Mouse (Mus musculus) layer of hippocampus, postnatal 14 days (tissue): ENCODE results near the gene Gchfr. TPM values are rescaled to one million over a fixed set of nuclear protein-coding genes. Genes with fewer than 3 reads are reported as not detected.

ENCODE experiments used
- total RNA-seq, 2 experiments: library from RNA; stranded (reverse); gene quantifications; 2 replicates each; pipeline ENCODE4 v1.2.3; 2021

The Gchfr gene
- total RNA-seq, 2 experiments from 2014 or later, result not detected

Other genes with a start within 250 kb of the Gchfr start
- 1 to 10 TPM; 2.5 to 3.2 TPM for gene Chst14, start 241.3 kb upstream of the Gchfr start, total RNA-seq
- gene Ccdc32, start 138.4 kb upstream of the Gchfr start, total RNA-seq, result 10 to 100 TPM; 62.5 to 63.6 TPM
- gene Rpusd2, start 133.0 kb upstream of the Gchfr start, total RNA-seq, result 1 to 10 TPM; 6.0 to 6.1 TPM
- 1 to 10 TPM in 1 of 2 experiments, under 1 TPM in 1; 0.95 to 1.2 TPM for gene Knl1, start 120.7 kb upstream of the Gchfr start, total RNA-seq
- gene Rad51, start 55.0 kb upstream of the Gchfr start, total RNA-seq, result 1 to 10 TPM; 1.8 TPM
- gene Rmdn3, start 10.7 kb upstream of the Gchfr start, total RNA-seq, result 10 to 100 TPM; 46.5 to 55.6 TPM
- gene Gm14137, start 6.7 kb downstream of the Gchfr start, total RNA-seq, result not detected
- gene Zfyve19, start 40.8 kb downstream of the Gchfr start, total RNA-seq, result 10 to 100 TPM; 33.7 to 38.0 TPM
- gene Dnajc17, start 41.0 kb downstream of the Gchfr start, total RNA-seq, result 10 to 100 TPM; 16.9 to 18.8 TPM
- not detected for gene Ppp1r14d, start 62.1 kb downstream of the Gchfr start, total RNA-seq
- under 1 TPM; 0.64 to 0.88 TPM for gene Spint1, start 69.6 kb downstream of the Gchfr start, total RNA-seq
- 1 to 10 TPM; 9.4 to 9.6 TPM for gene Rhov, start 103.5 kb downstream of the Gchfr start, total RNA-seq
- gene Vps18, start 121.0 kb downstream of the Gchfr start, total RNA-seq, result 10 to 100 TPM; 34.0 to 34.3 TPM
- gene Dll4, start 158.0 kb downstream of the Gchfr start, total RNA-seq, result 1 to 10 TPM; 5.6 to 6.3 TPM
- gene Chac1, start 183.5 kb downstream of the Gchfr start, total RNA-seq, result 1 to 10 TPM; 6.6 to 7.8 TPM